Mouse (Mus musculus) heart, adult 2 months (tissue): ENCODE measurements around the gene Il9. TPM values are rescaled to one million over a fixed set of nuclear protein-coding genes. Genes with fewer than 3 reads are reported as not detected.

Source experiments
- DNase-seq, 2 experiments: peaks; one replicate each; pipeline ENCODE4 v3.0.0; 2021
- H3K27ac ChIP-seq: fragments of 200-600 bp; 2 replicates; pipeline ENCODE4 v1.8.1; 2022
- H3K27me3 ChIP-seq: fragments of 200-500 bp; 2 replicates; pipeline ENCODE4 v1.6.1; 2012; ENCODE audit warnings: mild to moderate bottlenecking, low read length, inconsistent platforms, mixed read lengths; ENCODE audit not compliant: control insufficient read depth, insufficient read depth
- H3K36me3 ChIP-seq: fragments of 200-500 bp; 2 replicates; pipeline ENCODE4 v1.6.1; 2012; ENCODE audit warnings: low read length, inconsistent platforms; ENCODE audit not compliant: control insufficient read depth, insufficient read depth
- H3K4me1 ChIP-seq: fragments of 200-500 bp; 2 replicates; pipeline ENCODE4 v1.6.1; 2011; ENCODE audit warnings: low read length; ENCODE audit not compliant: control insufficient read depth, insufficient read depth
- H3K4me3 ChIP-seq: fragments of 200-600 bp; 2 replicates; pipeline ENCODE4 v1.8.1; 2022
- H3K79me2 ChIP-seq: fragments of 200-500 bp; replicated peaks from 2 replicates; pipeline ENCODE4 v1.6.1; 2012; ENCODE audit warnings: mild to moderate bottlenecking, inconsistent platforms, low read length, moderate library complexity, mixed read lengths; ENCODE audit not compliant: control insufficient read depth, insufficient read depth
- H3K9ac ChIP-seq: fragments of 200-500 bp; 2 replicates; pipeline ENCODE4 v1.6.1; 2012; ENCODE audit warnings: low read depth, mild to moderate bottlenecking, control low read depth, inconsistent platforms, low read length, mixed read lengths
- CTCF ChIP-seq: fragments of 200-600 bp; IDR thresholded peaks from 2 replicates; pipeline ENCODE4 v1.8.1; 2022; ENCODE audit warnings: antibody characterized with exemption, mild to moderate bottlenecking, moderate library complexity
- EP300 ChIP-seq: fragments of 200-500 bp; IDR thresholded peaks from 2 replicates; pipeline ENCODE4 v1.6.1; 2011; ENCODE audit warnings: low read depth, low read length, control low read depth; ENCODE audit not compliant: insufficient read depth
- POLR2A ChIP-seq: fragments of 200-500 bp; IDR thresholded peaks from 2 replicates; pipeline ENCODE4 v1.6.1; 2011; ENCODE audit warnings: mild to moderate bottlenecking, low read depth, low read length, control low read depth; ENCODE audit not compliant: insufficient read depth
- WGBS: fragments of 180-500 bp; shearing (Covaris S2); methylation state at CpG from one replicate; pipeline ENCODE4 v1.1.7; 2018; 5-methylcytosine and 5-hydroxymethylcytosine counted together
- intact Hi-C: fragments of 180-260 bp; cut with DNase I; formaldehyde crosslinking; loops from one replicate; pipeline ENCODE4 v1.15.1; 2025
- polyA plus RNA-seq: library from polyadenylated mRNA; depleted of rRNA; stranded (reverse); fragments of >200 nt; gene quantifications from 2 replicates; pipeline ENCODE4 v1.2.3, GENCODE M21; 2012; rRNA removed
- total RNA-seq, 2 experiments: library from RNA; stranded (reverse); gene quantifications; 2 replicates each; pipeline ENCODE4 v1.2.3; 2021

Gene Il9
- total and polyA plus RNA-seq, 3 experiments, result not detected

- intact Hi-C loops, result no loop called here
- no peak within 1 kb of the TSS for H3K4me3 ChIP-seq
- peak; percentile 49 to 57 for DNase-seq
- no peak within 1 kb of the TSS for H3K9ac ChIP-seq
- H3K79me2 ChIP-seq, result no peaks in the 10 kb centered on the region
- no peaks in the 10 kb centered on the region for H3K4me1 ChIP-seq
- no peak for TF ChIP-seq CTCF
- TF ChIP-seq POLR2A, result no peak
- TF ChIP-seq EP300, result no peak
- H3K36me3 ChIP-seq, result no peaks in the 10 kb centered on the region
- WGBS, result 5% methylated on average over 51 of the region's 51 CpGs
- H3K27me3 ChIP-seq, result peaks cover 10% of the 10 kb centered on the region
- H3K27ac ChIP-seq, result no peak within 1 kb of the TSS
Observed at GRCm38 (mm10) chr13:56438211-56439075, 43.6 kb downstream of the Il9 start, which contains the start of gene Slc25a48. TSS of gene Slc25a48 (plus strand) at chr13:56438355.

DNA sequence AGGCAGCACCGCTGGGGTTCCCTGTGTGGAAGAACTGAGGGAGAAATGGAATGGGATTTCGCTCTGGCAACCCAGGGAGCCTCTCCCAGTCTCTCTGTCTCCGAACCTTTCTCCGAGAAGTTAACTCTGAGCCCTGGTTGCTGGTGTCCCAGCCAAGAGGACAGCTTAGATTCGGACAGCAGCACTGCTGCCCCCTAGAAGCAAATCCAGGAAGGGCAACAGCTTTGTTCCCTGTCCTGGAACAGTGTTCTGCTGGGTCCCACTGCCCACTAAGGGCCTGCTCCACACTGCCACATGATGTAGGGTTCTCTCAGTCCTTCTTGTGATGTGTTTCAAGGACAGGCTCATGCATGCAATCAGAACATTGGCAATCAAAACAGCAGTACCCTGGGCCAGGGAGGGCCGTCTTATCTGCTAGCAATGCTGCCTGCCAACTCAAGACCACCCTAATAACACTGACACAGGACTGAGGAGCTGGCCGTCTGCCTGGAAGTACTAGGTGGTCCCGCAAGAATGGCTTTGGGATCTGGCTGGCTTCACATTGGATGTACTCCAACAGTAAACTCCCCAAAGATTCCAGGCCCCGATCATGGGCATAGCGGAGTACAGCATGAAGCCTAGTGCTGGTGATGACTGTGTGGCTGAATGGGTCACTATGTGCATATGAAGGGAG is 46.3 kb downstream of the Il9 start:
- Histone ChIP-seq H3K27me3 (peaks cover 8% of the 10 kb centered on the region), H3K79me2 (no peaks in the 10 kb centered on the region), H3K27ac (no peak overlapping the region), H3K9ac (no peak overlapping the region), H3K36me3 (no peaks in the 10 kb centered on the region), H3K4me3 (no peak overlapping the region), H3K4me1 (no peaks in the 10 kb centered on the region)
- no peak for DNase-seq
- 64% methylated on average over 10 of the region's 10 CpGs for WGBS
- intact Hi-C loops, result no loop called here
- TF ChIP-seq EP300, result no peak
- TF ChIP-seq POLR2A, result no peak
- TF ChIP-seq CTCF, result no peak

- Histone ChIP-seq H3K9ac (no peak overlapping the region), H3K4me3 (no peak overlapping the region), H3K79me2 (no peaks in the 10 kb centered on the region), H3K27ac (no peak overlapping the region), H3K4me1 (no peaks in the 10 kb centered on the region), H3K27me3 (peaks cover 8% of the 10 kb centered on the region), H3K36me3 (no peaks in the 10 kb centered on the region)
- 65% methylated on average over 9 of the region's 9 CpGs for WGBS
- TF ChIP-seq POLR2A (no peak), EP300 (no peak), CTCF (no peak)
- intact Hi-C loops, result no loop called here
- peak in 1 of 2 experiments; percentile 14 for DNase-seq
Observed at GRCm38 (mm10) chr13:56434311-56434751, 47.7 kb downstream of the Il9 start.

DNA sequence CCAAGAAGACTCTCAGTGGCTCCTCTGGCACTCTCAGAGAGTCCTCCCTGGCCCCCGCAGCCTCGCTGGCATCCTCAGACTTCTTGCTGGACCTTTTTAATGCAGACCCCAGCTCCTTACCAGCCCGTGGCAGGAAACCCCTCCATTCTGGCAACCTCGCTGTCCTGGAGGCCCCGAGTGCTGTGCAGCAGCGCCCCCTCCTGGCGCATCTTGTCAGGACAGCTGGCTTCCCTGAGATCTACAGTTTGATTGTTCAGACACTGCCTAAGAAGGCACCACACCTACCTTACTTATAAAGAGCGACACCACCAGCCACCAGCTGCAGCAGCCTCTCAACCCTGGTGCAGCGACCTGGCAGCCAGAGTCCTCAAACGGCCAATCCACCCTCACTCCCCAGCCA is 48.6 kb downstream of the Il9 start:
- H3K27ac ChIP-seq, result no peak overlapping the region
- H3K79me2 ChIP-seq, result no peaks in the 10 kb centered on the region
- no peaks in the 10 kb centered on the region for H3K36me3 ChIP-seq
- no peaks in the 10 kb centered on the region for H3K4me1 ChIP-seq
- TF ChIP-seq CTCF (peak; percentile 66), POLR2A (no peak), EP300 (no peak)
- intact Hi-C loops, result no loop called here
- H3K4me3 ChIP-seq, result no peak overlapping the region
- peaks cover 5% of the 10 kb centered on the region for H3K27me3 ChIP-seq
- 23% methylated on average over 10 of the region's 10 CpGs for WGBS
- no peak overlapping the region for H3K9ac ChIP-seq
- peak in 1 of 2 experiments; percentile 40 for DNase-seq

GRCm38 (mm10) chr13:56432496-56432895 is 49.5 kb downstream of the Il9 start:
- TF ChIP-seq EP300, result no peak
- TF ChIP-seq POLR2A, result no peak
- no peak for TF ChIP-seq CTCF
- H3K27ac ChIP-seq, result no peak overlapping the region

More at GRCm38 (mm10) chr13:56432496-56432895, 49.5 kb downstream of the Il9 start:
- Histone ChIP-seq H3K4me1 (no peaks in the 10 kb centered on the region), H3K79me2 (no peaks in the 10 kb centered on the region), H3K9ac (no peak overlapping the region), H3K4me3 (no peak overlapping the region), H3K36me3 (no peaks in the 10 kb centered on the region), H3K27me3 (peaks cover 3% of the 10 kb centered on the region)
- no peak for DNase-seq
- WGBS, result 83% methylated on average over 12 of the region's 12 CpGs
- intact Hi-C loops, result no loop called here

Other genes with a start within 250 kb of the Il9 start
- gene Neurog1, start 230.1 kb downstream of the Il9 start, total RNA-seq, result not detected
- gene Neurog1, start 230.1 kb downstream of the Il9 start, polyA plus RNA-seq, result not detected in 2 replicates
- 1 to 10 TPM; 5.5 to 6.2 TPM for gene Cxcl14, start 185.7 kb downstream of the Il9 start, total RNA-seq
- gene Cxcl14, start 185.7 kb downstream of the Il9 start, polyA plus RNA-seq, result 15.7 and 22.1 TPM in 2 replicates
- not detected for gene Gm3045, start 55.7 kb downstream of the Il9 start, total RNA-seq
- gene Gm3045, start 55.7 kb downstream of the Il9 start, polyA plus RNA-seq, result not detected in 2 replicates
- gene Slc25a48, start 43.9 kb downstream of the Il9 start, total RNA-seq, result under 1 TPM; 0.08 to 0.16 TPM
- 0.23 and 0.27 TPM in 2 replicates for gene Slc25a48, start 43.9 kb downstream of the Il9 start, polyA plus RNA-seq
- gene Fbxl21, start 40.2 kb upstream of the Il9 start, total RNA-seq, result under 1 TPM; 0.68 to 0.97 TPM
- 0.29 and 0.31 TPM in 2 replicates for gene Fbxl21, start 40.2 kb upstream of the Il9 start, polyA plus RNA-seq
- not detected for gene Lect2, start 66.3 kb upstream of the Il9 start, total RNA-seq
- gene Lect2, start 66.3 kb upstream of the Il9 start, polyA plus RNA-seq, result not detected in 2 replicates
- gene Tgfbi, start 127.3 kb upstream of the Il9 start, total RNA-seq, result 10 to 100 TPM; 19.7 to 20.9 TPM
- 22.1 and 22.2 TPM in 2 replicates for gene Tgfbi, start 127.3 kb upstream of the Il9 start, polyA plus RNA-seq
- gene Smad5, start 220.8 kb upstream of the Il9 start, total RNA-seq, result 10 to 100 TPM; 29.7 to 30.3 TPM
- gene Smad5, start 220.8 kb upstream of the Il9 start, polyA plus RNA-seq, result 19.7 and 37.7 TPM in 2 replicates